ENCODE assay signal across 7 mouse cellular contexts in genomic region chr15:100729281-100729985, GRCm38 (mm10). TPM values are rescaled to one million over a fixed set of nuclear protein-coding genes. Genes with fewer than 3 reads are reported as not detected.
DNase-seq lines count a peak whose midpoint lies in the region; ATAC-seq lines count a peak whose summit lies in the region.

Gene Galnt6, minus strand, starts transcription at chr15:100729376.

- H3K27ac ChIP-seq in embryonic facial prominence, embryonic 13.5 days, result no peak within 1 kb of the TSS
- H3K27ac ChIP-seq in intestine, embryonic 14.5 days (ENCODE audit: low read depth), result no peak within 1 kb of the TSS

- peaks cover 14% of the 10 kb centered on the region for H3K4me1 ChIP-seq in embryonic facial prominence, embryonic 13.5 days
- H3K4me1 ChIP-seq in intestine, embryonic 14.5 days (replicated peaks; ENCODE audit: control insufficient read depth, insufficient read depth, low read length), result 0 out of 2 replicates have a peak, but pooled peaks cover 11% of the 10 kb centered on the region

- peak; percentile 87 for DNase-seq in CD4-positive helper T cell, adult 2 months (ENCODE audit: low read depth, low spot score)
- DNase-seq in intestine, embryonic 14.5 days (ENCODE audit: low spot score), result peak; percentile 76
- DNase-seq in lung, postnatal 36 days, result peak; percentile 45
- DNase-seq in spleen, adult 12 weeks (ENCODE audit: low spot score), result peak; percentile 67
- no peak for DNase-seq in frontal cortex, postnatal 14 days (ENCODE audit: low spot score in 2 of 2)

- no peaks in the 10 kb centered on the region for H3K9me3 ChIP-seq in embryonic facial prominence, embryonic 13.5 days
- no peaks in the 10 kb centered on the region for H3K9me3 ChIP-seq in intestine, embryonic 14.5 days (ENCODE audit: control insufficient read depth, low read length)

- H3K4me2 ChIP-seq in embryonic facial prominence, embryonic 13.5 days, result peak within 1 kb of the TSS; percentile 65
- H3K4me2 ChIP-seq in intestine, embryonic 14.5 days (ENCODE audit: low read length), result peak within 1 kb of the TSS; percentile 57

- no peak for ATAC-seq in CD4-positive, CD25-positive, alpha-beta regulatory T cell, adult 4 months
- no peak for ATAC-seq in embryonic facial prominence, embryonic 13.5 days (ENCODE audit: insufficient number of reproducible peaks, insufficient read depth, low FRiP score, low TSS enrichment, low read depth)
- ATAC-seq in intestine, embryonic 14.5 days (replicated peaks; ENCODE audit: low FRiP score, low TSS enrichment, low read depth), result 0 out of 2 replicates have a peak, but pooled peaks have one; percentile 28

- no peaks in the 10 kb centered on the region for H3K36me3 ChIP-seq in embryonic facial prominence, embryonic 13.5 days
- no peaks in the 10 kb centered on the region for H3K36me3 ChIP-seq in intestine, embryonic 14.5 days (ENCODE audit: control insufficient read depth, insufficient read depth, low read length)

- peak within 1 kb of the TSS; percentile 43 for H3K4me3 ChIP-seq in embryonic facial prominence, embryonic 13.5 days
- H3K4me3 ChIP-seq in intestine, embryonic 14.5 days (ENCODE audit: low read depth, low read length), result peak within 1 kb of the TSS; percentile 33

- peaks cover 67% of the 10 kb centered on the region for H3K27me3 ChIP-seq in embryonic facial prominence, embryonic 13.5 days
- H3K27me3 ChIP-seq in intestine, embryonic 14.5 days (replicated peaks; ENCODE audit: control insufficient read depth, insufficient read depth, low read length), result peaks cover 44% of the 10 kb centered on the region

- WGBS in embryonic facial prominence, embryonic 13.5 days, result 5% methylated on average over 46 of the region's 57 CpGs
- 6% methylated on average over 55 of the region's 57 CpGs for WGBS in intestine, embryonic 14.5 days

- peak within 1 kb of the TSS; percentile 47 for H3K9ac ChIP-seq in embryonic facial prominence, embryonic 13.5 days
- H3K9ac ChIP-seq in intestine, embryonic 14.5 days (ENCODE audit: low read length), result peak within 1 kb of the TSS; percentile 1; the same call in 1 of the 2 replicates

RNA-seq across cellular contexts. Expression of gene Galnt6, which starts in this region (rescaled TPM):
- 100 to 1,000 TPM in 1 of 2 experiments, 10 to 100 TPM in 1; 63.9 to 105 TPM for polyA plus RNA-seq in CD4-positive, CD25-positive, alpha-beta regulatory T cell, adult 4 months (2017; shearing (Covaris generic))
- polyA plus RNA-seq in embryonic facial prominence, embryonic 13.5 days (2015; fragmentation: Nextera tagmentation; extraction: Ambion mirVana), result 1.1 and 1.3 TPM in 2 replicates
- 1.2 and 1.4 TPM in 2 replicates for polyA plus RNA-seq in intestine, embryonic 14.5 days (2014; fragmentation: Nextera tagmentation; extraction: Ambion mirVana)

Comparison
In these comparisons a context has a peak if more than half of its experiments do, and no peak if none do; other contexts are left out.
1. RNA of gene Galnt6 (polyA plus RNA-seq): 63.9 to 105 TPM in CD4-positive, CD25-positive, alpha-beta regulatory T cell, adult 4 months; 1.2 to 1.4 TPM in intestine, embryonic 14.5 days and 1.1 to 1.3 TPM in embryonic facial prominence, embryonic 13.5 days; every median in the first group is over 10 times any median in the second.
2. DNase-seq: peak in CD4-positive helper T cell, adult 2 months (single experiment), intestine, embryonic 14.5 days (single experiment), lung, postnatal 36 days (single experiment) and spleen, adult 12 weeks (single experiment); none in frontal cortex, postnatal 14 days (0 of 2).